Mouse (Mus musculus): Measurements from ENCODE around the gene Hsf5. TPM values are rescaled to one million over a fixed set of nuclear protein-coding genes. Genes with fewer than 3 reads are reported as not detected.

Hsf5 gene
- polyA plus RNA-seq, 1 experiment from 2014 or later = 0.59 TPM

DNA sequence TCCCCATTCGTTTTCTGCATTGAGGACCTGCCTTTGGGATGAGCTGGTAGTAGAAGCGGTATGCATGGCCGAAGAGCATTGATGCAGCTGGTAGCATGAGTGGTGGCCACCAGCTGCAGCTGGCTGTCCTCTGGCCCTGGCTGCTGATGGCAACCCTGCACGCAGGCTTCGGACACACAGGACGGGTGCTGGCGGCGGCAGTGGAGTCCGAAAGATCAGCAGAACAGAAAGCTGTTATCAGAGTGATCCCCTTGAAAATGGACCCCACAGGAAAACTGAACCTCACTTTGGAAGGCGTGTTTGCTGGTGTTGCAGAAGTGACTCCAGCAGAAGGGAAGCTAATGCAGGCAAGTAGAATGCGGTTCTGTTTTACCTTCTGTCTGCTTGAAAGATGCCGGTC lies 47.6 kb downstream of the Hsf5 start:
- Histone ChIP-seq H3K4me1 (replicated peaks) (peaks cover 10% of the 10 kb centered on the region), H3K36me3 (no peaks in the 10 kb centered on the region), H3K9ac (no peak overlapping the region), H3K4me3 (no peak overlapping the region), H3K27ac (replicated peaks) (no peak overlapping the region), H3K27me3 (peaks cover 24% of the 10 kb centered on the region), H3K4me2 (no peak overlapping the region), H3K9me3 (no peaks in the 10 kb centered on the region)
- ATAC-seq (ENCODE audit: low read depth) = no peak
- WGBS = 86% methylated on average over 12 of the region's 12 CpGs

DNA sequence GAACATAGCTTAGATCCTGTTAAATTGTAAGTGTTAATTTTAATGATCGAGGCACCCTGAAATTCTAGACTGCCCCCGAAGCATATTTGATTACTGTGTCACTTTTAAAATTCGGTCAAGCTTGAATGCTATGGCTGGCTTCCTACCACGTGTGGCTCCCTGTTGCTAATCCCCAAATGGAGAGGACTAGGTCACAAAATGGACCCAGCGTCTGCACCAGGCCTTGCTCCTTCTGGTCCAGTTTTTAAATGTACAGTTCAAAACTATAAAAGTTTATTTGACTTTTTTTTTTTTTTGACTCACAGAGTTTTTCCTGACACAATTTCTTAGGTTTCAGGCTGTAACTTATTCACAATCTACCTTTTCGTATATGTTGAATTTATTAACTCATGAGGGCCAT lies 48.3 kb downstream of the Hsf5 start:
- peaks cover 24% of the 10 kb centered on the region for H3K27me3 ChIP-seq
- H3K9ac ChIP-seq = no peak overlapping the region
- WGBS = 81% methylated on average over 6 of the region's 6 CpGs
- no peak overlapping the region for H3K4me3 ChIP-seq
- no peak overlapping the region for H3K4me2 ChIP-seq
- peaks cover 10% of the 10 kb centered on the region for H3K4me1 ChIP-seq (replicated peaks)
- no peaks in the 10 kb centered on the region for H3K9me3 ChIP-seq
- no peak overlapping the region for H3K27ac ChIP-seq (replicated peaks)
- ATAC-seq (ENCODE audit: low read depth) = no peak
- no peaks in the 10 kb centered on the region for H3K36me3 ChIP-seq

DNA sequence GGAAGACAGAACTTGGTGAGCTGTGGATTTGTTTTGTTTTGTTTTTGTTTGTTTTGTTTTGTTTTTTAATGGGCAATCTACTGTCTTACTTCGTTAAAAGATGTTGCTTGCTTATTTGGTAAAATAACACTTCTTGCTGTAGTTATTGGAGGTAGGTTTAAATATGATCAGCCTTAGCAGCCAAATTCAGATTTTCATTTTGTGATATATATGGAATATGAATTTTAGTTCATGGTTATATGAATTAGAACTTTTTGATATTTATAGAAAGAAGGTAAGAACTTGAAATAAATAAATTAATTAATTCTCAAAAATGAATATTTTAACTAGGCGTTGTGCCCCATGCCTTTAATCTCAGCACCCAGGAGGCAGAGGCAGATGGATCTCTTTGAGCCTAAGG lies 48.7 kb downstream of the Hsf5 start:
- Histone ChIP-seq H3K4me2 (no peak overlapping the region), H3K4me1 (replicated peaks) (peaks cover 10% of the 10 kb centered on the region), H3K27ac (replicated peaks) (no peak overlapping the region), H3K27me3 (peaks cover 24% of the 10 kb centered on the region), H3K9me3 (no peaks in the 10 kb centered on the region), H3K36me3 (no peaks in the 10 kb centered on the region), H3K9ac (no peak overlapping the region), H3K4me3 (no peak overlapping the region)
- ATAC-seq (ENCODE audit: low read depth) = no peak
- WGBS = 82% methylated on average over 2 of the region's 2 CpGs

DNA sequence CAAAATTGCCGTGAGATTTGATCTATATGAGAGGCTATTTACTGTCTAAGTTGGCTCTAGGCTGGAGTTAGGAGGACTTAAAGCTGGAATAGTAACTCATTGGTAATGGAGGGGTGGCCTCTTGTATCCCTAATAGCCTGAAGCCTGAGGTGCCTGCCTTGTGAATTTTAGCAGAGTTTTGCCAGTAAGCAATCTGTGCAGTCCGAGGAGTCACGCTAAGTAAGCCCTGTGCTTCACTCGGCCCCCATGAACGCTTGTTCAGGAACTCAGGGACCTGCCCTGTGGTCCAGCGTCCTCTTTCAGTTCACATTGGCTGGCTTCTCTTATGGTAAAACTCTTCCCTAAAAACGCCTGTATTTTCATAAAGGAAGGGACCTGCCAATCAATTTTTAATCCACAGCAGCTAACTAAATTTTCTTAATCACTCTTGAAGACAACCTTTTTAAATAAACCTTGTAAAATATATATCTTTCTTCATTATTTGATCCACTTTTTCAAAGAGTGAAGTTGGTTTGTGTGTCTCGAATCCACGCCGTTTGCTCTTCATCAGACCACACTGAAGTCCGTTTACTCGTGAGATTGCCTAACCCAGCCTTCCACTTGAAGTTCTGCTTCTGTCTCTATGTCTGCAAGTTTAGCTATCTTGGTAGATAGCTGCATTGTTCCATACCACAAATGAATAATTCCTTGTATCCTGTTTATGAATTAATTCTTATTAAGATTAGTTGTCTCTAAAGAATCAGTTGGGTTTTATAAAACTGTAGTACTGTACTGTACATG lies 49.5 kb downstream of the Hsf5 start:
- Histone ChIP-seq H3K4me1 (replicated peaks) (peaks cover 10% of the 10 kb centered on the region), H3K9me3 (no peaks in the 10 kb centered on the region), H3K4me2 (no peak overlapping the region), H3K27ac (replicated peaks) (no peak overlapping the region), H3K9ac (no peak overlapping the region), H3K4me3 (no peak overlapping the region), H3K27me3 (peaks cover 24% of the 10 kb centered on the region), H3K36me3 (no peaks in the 10 kb centered on the region)
- ATAC-seq (ENCODE audit: low read depth) = no peak
- WGBS = 86% methylated on average over 12 of the region's 12 CpGs

DNA sequence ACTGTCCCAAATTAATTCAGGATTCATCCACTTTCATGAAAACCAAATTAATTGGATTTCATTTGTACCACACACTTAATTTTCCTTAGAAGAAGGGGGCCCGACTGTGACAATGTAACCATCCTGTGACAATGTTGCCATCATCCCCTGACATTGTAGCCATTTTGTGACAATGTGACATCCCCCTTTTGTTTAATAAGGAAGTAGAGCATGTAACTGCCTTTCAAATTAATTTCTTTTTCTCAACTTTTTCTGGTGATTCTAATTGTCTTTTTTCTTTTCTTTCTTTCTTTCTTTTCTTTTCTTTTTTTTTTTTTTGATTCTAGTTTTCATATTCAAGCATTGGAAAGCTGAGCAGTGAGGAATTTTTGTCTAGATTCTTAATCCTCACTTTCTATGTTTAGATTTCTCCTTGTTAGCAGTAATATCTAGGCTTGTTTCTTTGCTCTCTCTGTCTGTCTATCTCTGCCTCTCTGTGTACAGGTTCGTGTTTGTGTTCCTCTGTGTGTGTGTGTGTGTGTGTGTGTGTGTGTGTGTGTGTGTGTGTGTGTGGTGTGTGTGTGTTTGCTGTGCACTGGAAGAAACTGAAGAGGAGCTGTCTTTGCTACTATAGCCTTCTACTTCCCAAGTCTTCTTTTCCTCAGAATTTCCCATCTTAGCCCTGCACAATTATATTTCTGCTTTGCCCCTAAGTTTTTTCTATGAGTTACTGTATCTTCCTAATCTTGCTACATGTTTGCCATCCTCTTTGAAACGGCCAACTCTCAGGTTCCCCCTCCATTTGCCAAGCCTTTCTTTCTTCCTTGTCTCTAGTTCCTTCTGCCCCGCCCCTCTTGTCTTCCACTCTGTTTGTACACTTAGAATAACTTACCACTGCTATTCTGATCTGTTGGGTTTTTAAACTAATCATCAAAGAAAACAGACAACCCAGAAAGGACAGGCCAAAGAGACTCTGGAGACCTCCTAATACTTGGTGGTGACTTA lies 50.4 kb downstream of the Hsf5 start:
- Histone ChIP-seq H3K9me3 (no peaks in the 10 kb centered on the region), H3K9ac (no peak overlapping the region), H3K4me1 (replicated peaks) (peaks cover 7% of the 10 kb centered on the region), H3K36me3 (no peaks in the 10 kb centered on the region), H3K4me2 (no peak overlapping the region), H3K27me3 (peaks cover 24% of the 10 kb centered on the region), H3K4me3 (no peak overlapping the region), H3K27ac (replicated peaks) (no peak overlapping the region)
- 77% methylated on average over 4 of the region's 4 CpGs for WGBS
- no peak for ATAC-seq (ENCODE audit: low read depth)

DNA sequence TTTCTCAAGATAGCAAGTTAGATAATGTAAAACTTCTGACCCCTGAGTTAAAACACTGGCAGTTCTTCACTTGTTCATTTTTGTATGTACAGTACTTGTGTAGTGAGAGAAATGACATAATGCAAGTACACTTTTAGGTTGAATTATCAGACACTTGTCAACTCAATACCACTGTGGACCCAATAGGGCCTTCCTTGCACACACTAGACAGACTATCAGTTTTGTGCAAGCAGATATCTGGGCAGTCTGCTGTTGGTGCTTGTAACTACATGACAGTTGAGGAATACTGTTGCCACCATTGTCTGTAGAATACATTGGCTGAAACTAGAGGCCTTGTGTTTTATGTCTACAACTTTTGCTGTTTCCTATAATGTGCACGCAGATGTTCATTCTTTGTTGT lies 56.3 kb downstream of the Hsf5 start:
- WGBS = 90% methylated on average over 1 of the region's 1 CpGs
- Histone ChIP-seq H3K27me3 (no peaks in the 10 kb centered on the region), H3K9ac (no peak overlapping the region), H3K9me3 (no peaks in the 10 kb centered on the region), H3K27ac (replicated peaks) (no peak overlapping the region), H3K36me3 (no peaks in the 10 kb centered on the region), H3K4me1 (replicated peaks) (no peaks in the 10 kb centered on the region), H3K4me3 (no peak overlapping the region), H3K4me2 (no peak overlapping the region)
- no peak for ATAC-seq (ENCODE audit: low read depth)

DNA sequence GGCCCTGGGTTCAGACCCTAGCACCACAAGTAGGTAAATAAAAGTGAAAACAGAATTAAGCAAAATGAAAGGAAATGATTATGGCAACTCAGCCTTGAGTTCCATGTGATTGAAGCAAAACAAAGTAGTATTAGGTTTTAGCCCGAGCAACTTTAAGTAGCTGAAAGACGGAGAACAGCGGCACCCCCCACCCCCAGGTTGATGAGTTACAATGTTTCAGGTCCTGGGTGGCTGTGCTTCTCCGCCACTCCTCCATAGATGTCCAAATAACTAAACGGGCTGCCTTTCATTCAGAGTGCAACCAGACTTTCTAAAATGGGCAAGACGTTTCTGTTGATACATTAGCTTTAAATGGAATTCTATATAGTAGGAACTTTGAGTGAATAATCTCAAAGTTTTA lies 58.6 kb downstream of the Hsf5 start:
- H3K4me1 ChIP-seq (replicated peaks) = no peaks in the 10 kb centered on the region
- no peaks in the 10 kb centered on the region for H3K9me3 ChIP-seq
- 90% methylated on average over 6 of the region's 6 CpGs for WGBS
- no peak overlapping the region for H3K4me2 ChIP-seq
- H3K4me3 ChIP-seq = no peak overlapping the region
- H3K27ac ChIP-seq (replicated peaks) = no peak overlapping the region
- no peaks in the 10 kb centered on the region for H3K36me3 ChIP-seq
- no peak for ATAC-seq (ENCODE audit: low read depth)
- no peaks in the 10 kb centered on the region for H3K27me3 ChIP-seq
- H3K9ac ChIP-seq = no peak overlapping the region

DNA sequence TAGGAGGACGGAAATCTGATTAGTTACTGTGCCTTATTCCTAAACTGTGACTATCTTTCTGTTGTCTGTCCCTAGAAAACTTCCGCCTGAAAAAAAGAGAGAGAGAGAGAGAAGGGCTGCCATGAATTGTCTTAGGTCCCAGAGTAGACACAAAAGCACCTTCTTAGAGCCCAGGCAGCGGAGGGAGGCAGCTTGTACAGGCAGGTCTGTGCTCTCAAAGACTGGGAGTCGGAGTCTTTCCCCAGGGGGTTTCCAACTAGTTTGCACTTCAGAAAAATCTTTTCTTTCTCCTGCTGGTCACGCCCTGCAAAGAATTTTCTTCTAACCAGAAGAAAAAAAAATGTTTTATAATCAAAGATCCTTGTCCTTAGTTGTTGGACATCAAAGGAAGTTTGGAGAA lies 60.8 kb downstream of the Hsf5 start:
- ATAC-seq (ENCODE audit: low read depth) = no peak
- WGBS = 42% methylated on average over 5 of the region's 5 CpGs

DNA sequence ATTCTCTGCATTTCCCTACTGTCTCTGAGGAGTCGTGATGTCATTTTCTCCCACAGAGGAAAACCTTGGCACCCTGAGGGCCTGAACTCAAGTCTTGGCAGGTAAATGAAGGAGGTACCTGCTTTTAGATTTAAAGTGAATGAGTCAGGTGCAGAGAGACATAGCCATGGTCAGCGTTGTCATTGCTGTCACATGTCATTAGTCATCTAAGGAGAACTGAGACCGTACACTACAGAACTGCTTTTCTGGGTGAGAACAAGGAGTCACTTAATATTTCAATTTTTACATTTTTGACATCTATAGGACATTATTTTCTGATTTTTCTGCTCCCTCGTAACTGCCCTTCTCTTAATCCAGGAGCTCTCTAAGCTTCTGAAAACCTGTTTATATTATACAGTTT lies 61.6 kb downstream of the Hsf5 start:
- no peak for ATAC-seq (ENCODE audit: low read depth)
- 84% methylated on average over 4 of the region's 4 CpGs for WGBS

More for the DNA sequence above, 60.8 kb downstream of the Hsf5 start:
- H3K9ac ChIP-seq = no peak overlapping the region
- no peak overlapping the region for H3K27ac ChIP-seq (replicated peaks)
- H3K4me1 ChIP-seq (replicated peaks) = no peaks in the 10 kb centered on the region
- no peak overlapping the region for H3K4me3 ChIP-seq
- H3K9me3 ChIP-seq = no peaks in the 10 kb centered on the region
- no peak overlapping the region for H3K4me2 ChIP-seq
- no peaks in the 10 kb centered on the region for H3K36me3 ChIP-seq
- H3K27me3 ChIP-seq = no peaks in the 10 kb centered on the region

DNA sequence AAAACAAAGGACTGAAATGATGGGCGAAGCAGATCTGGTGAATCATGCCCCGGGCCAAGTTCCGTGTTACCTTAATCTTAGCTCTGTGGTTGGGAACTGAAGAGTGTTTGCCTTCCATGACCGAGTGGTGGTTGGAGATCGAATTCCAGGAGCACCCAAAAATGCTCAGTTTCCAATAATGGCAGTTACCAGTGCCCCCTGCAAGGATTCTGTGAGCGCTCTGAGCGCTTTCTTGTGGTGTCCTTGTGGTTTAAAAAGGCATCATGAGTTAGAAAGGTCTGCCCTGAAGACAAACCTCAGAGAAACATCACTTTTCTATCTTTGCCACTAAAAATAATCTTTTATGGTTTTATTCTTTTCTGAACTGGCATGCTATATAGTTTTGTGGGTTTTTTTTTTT lies 62.0 kb downstream of the Hsf5 start:
- Histone ChIP-seq H3K4me1 (replicated peaks) (no peaks in the 10 kb centered on the region), H3K4me3 (no peak overlapping the region), H3K27me3 (no peaks in the 10 kb centered on the region), H3K9ac (no peak overlapping the region), H3K36me3 (no peaks in the 10 kb centered on the region), H3K9me3 (no peaks in the 10 kb centered on the region), H3K4me2 (no peak overlapping the region), H3K27ac (replicated peaks) (no peak overlapping the region)
- WGBS = 94% methylated on average over 7 of the region's 7 CpGs
- no peak for ATAC-seq (ENCODE audit: low read depth)

More for the DNA sequence above, 61.6 kb downstream of the Hsf5 start:
- Histone ChIP-seq H3K27me3 (no peaks in the 10 kb centered on the region), H3K4me1 (replicated peaks) (no peaks in the 10 kb centered on the region), H3K9ac (no peak overlapping the region), H3K36me3 (no peaks in the 10 kb centered on the region), H3K9me3 (no peaks in the 10 kb centered on the region), H3K4me2 (no peak overlapping the region), H3K4me3 (no peak overlapping the region), H3K27ac (replicated peaks) (no peak overlapping the region)

DNA sequence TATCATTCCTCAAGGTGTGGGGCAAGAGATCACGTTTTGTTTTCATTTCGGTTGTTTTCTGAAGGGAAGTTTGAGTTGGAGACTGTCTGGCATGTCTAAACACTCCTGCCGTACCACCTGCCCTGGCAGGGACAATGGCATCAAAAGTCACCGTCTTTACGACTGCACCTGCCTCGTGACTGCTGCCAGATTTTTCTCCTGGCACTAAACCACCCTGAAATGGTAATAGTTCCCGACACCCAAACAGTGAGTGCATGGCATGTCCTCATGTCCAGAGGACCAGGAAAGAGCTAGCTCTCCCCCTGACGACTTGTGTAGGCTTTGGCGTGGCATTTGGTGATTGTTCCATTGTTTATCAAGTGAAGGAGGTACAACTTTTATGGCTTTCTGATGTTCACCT lies 63.8 kb downstream of the Hsf5 start:
- Histone ChIP-seq H3K9me3 (no peaks in the 10 kb centered on the region), H3K4me2 (no peak overlapping the region), H3K4me1 (replicated peaks) (no peaks in the 10 kb centered on the region), H3K4me3 (no peak overlapping the region), H3K9ac (no peak overlapping the region), H3K36me3 (no peaks in the 10 kb centered on the region), H3K27me3 (no peaks in the 10 kb centered on the region), H3K27ac (replicated peaks) (no peak overlapping the region)
- 88% methylated on average over 9 of the region's 9 CpGs for WGBS
- ATAC-seq (ENCODE audit: low read depth) = no peak

DNA sequence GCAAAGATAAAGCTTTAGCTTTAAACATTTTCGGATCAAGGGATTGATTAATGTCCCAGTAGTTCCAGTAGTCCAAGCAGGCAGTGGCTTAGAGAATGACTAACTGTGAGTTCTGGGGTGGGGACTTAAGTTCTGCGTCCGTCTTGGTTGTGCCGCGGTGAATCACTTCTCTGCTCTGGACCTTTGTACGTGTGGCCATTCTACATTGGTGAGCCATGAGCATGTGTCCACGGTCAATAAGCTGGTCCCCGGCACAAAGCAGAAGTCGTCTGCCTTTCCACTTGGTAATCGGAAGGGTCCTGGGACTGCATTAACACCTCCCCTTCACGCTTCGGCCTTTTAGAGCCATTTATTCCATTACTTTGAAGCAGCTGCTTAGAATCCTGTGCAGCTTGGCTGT lies 65.1 kb downstream of the Hsf5 start:
- Histone ChIP-seq H3K4me1 (replicated peaks) (no peaks in the 10 kb centered on the region), H3K27ac (replicated peaks) (no peak overlapping the region), H3K27me3 (no peaks in the 10 kb centered on the region), H3K4me2 (no peak overlapping the region), H3K36me3 (no peaks in the 10 kb centered on the region), H3K9ac (no peak overlapping the region), H3K4me3 (no peak overlapping the region), H3K9me3 (no peaks in the 10 kb centered on the region)
- WGBS = 68% methylated on average over 12 of the region's 12 CpGs
- no peak for ATAC-seq (ENCODE audit: low read depth)
